Mouse (Mus musculus): ENCODE data around the gene Gm49394. TPM values are rescaled to one million over a fixed set of nuclear protein-coding genes. Genes with fewer than 3 reads are reported as not detected.
A peak's percentile ranks its signal among the peaks of the same experiment; 100 is the strongest.

Gene Gm49394
- total and polyA plus RNA-seq, 2 experiments, result not detected

DNA sequence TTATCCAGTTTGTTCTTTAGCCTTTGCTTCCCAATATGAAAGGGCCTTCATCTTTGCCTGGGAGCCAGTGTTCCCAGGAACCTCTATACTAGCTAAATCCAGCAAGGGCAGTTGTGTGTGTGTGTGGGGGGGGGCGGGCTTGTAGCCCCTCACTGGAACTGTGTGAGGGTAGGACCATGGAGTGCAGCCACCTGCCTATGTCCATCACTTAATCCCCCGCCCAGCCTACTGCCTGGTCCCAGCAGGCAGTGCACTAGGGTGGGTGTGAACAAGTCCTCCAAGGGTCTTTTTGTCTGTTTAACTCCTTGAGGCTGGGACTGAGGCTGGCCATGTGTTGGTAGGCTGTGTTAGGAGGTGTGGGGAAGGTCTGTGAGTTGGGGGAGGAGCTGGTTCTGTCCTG lies 56.7 kb downstream of the Gm49394 start:
- H3K4me1 ChIP-seq (ENCODE audit: control insufficient read depth, insufficient read depth, low read length), result no peaks in the 10 kb centered on the region
- H3K36me3 ChIP-seq (ENCODE audit: control insufficient read depth, insufficient read depth, low read length), result no peaks in the 10 kb centered on the region
- no peak overlapping the region for H3K27ac ChIP-seq (replicated peaks; ENCODE audit: insufficient read depth, low read depth, low read length)
- no peak for DNase-seq (ENCODE audit: extremely low read depth, low read depth, low spot score)
- no peaks in the 10 kb centered on the region for H3K79me2 ChIP-seq (ENCODE audit: control insufficient read depth, insufficient read depth, low read length)
- no peak overlapping the region for H3K9ac ChIP-seq (ENCODE audit: low read depth, low read length)
- H3K4me3 ChIP-seq (ENCODE audit: insufficient read depth, low read depth, low read length), result no peak overlapping the region
- H3K27me3 ChIP-seq (ENCODE audit: control insufficient read depth, insufficient read depth, low read length), result peaks cover 8% of the 10 kb centered on the region
- WGBS, result 78% methylated on average over 2 of the region's 2 CpGs
- TF ChIP-seq POLR2A (IDR thresholded peaks at IDR 0.05; ENCODE audit: extremely low read depth, insufficient read depth, low read length), result no peak
- TF ChIP-seq CTCF (IDR thresholded peaks at IDR 0.05; ENCODE audit: low read depth, low read length), result no peak

DNA sequence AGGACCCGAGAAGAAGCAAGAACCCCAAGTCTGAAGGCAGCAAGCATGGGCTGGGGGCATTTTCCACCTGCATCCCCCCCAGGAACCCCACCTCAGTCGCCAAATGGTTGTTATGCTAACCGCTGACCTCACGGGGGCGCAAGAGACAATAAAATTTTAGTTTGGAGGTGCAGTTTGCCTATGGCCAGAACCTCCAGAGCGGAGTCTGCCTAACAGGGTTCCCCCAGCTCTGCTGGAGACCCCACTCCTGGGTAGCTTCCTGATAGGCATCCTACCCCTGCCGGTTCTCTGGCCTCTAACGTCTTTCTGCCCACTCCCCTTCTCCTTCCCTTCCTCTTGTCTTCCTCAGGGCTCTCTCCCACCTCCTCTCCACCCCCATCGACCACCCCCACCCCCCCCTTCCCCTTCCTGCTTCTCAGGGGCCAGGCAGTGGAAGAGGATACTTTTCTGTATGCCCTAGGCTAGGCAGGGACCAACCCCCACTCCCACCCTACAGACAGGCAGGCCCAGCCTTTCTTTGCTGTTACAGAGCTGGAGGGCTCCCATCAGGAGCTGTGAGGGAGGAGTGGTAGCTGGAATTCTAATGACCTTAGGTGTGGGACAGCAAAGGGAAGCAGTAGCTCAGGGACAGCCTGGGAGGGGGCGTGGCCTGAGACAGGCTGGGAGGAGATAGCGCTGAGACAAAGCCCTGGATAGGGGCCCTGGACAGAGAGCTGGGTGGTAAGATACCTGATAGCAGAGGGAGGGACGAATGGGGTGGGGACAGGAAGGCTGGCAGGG lies 58.9 kb downstream of the Gm49394 start:
- peak; percentile 16 for DNase-seq (ENCODE audit: extremely low read depth, low read depth, low spot score)

DNA sequence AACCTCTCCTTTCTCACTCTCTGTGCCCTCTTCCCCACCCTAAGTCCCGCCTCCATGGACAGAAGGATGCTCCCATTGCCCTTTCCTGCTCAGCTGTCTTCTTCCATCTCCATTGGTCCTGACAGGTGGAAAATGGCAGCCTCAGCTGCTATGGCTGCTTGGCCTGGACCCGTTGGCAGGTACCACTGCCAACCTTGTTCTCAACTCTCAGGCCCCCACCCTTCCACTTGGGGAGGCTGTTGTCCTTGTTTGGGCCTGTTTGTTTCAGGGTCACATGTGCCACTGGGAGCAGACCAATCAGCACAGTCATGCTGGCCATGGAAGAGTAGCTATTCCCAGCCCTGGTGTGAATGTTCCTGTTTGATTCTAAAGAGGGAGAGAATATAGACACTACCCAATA lies 68.8 kb downstream of the Gm49394 start:
- Histone ChIP-seq H3K4me3 (ENCODE audit: insufficient read depth, low read depth, low read length) (no peak overlapping the region), H3K79me2 (ENCODE audit: control insufficient read depth, insufficient read depth, low read length) (no peaks in the 10 kb centered on the region), H3K9ac (ENCODE audit: low read depth, low read length) (no peak overlapping the region), H3K36me3 (ENCODE audit: control insufficient read depth, insufficient read depth, low read length) (no peaks in the 10 kb centered on the region), H3K27ac (replicated peaks; ENCODE audit: insufficient read depth, low read depth, low read length) (no peak overlapping the region), H3K4me1 (ENCODE audit: control insufficient read depth, insufficient read depth, low read length) (no peaks in the 10 kb centered on the region), H3K27me3 (ENCODE audit: control insufficient read depth, insufficient read depth, low read length) (no peaks in the 10 kb centered on the region; the same call in 1 of the 2 replicates)
- DNase-seq (ENCODE audit: extremely low read depth, low read depth, low spot score), result no peak
- WGBS, result 93% methylated on average over 2 of the region's 2 CpGs
- TF ChIP-seq CTCF (IDR thresholded peaks at IDR 0.05; ENCODE audit: low read depth, low read length) (no peak), POLR2A (IDR thresholded peaks at IDR 0.05; ENCODE audit: extremely low read depth, insufficient read depth, low read length) (no peak)

More for the DNA sequence above, 58.9 kb downstream of the Gm49394 start:
- Histone ChIP-seq H3K36me3 (ENCODE audit: control insufficient read depth, insufficient read depth, low read length) (no peaks in the 10 kb centered on the region), H3K4me1 (ENCODE audit: control insufficient read depth, insufficient read depth, low read length) (no peaks in the 10 kb centered on the region), H3K9ac (ENCODE audit: low read depth, low read length) (no peak overlapping the region), H3K27me3 (ENCODE audit: control insufficient read depth, insufficient read depth, low read length) (peaks cover 7% of the 10 kb centered on the region), H3K79me2 (ENCODE audit: control insufficient read depth, insufficient read depth, low read length) (no peaks in the 10 kb centered on the region), H3K27ac (replicated peaks; ENCODE audit: insufficient read depth, low read depth, low read length) (no peak overlapping the region), H3K4me3 (ENCODE audit: insufficient read depth, low read depth, low read length) (no peak overlapping the region)
- WGBS, result 11% methylated on average over 12 of the region's 12 CpGs
- TF ChIP-seq POLR2A (IDR thresholded peaks at IDR 0.05; ENCODE audit: extremely low read depth, insufficient read depth, low read length), result no peak
- peak; percentile 74 for TF ChIP-seq CTCF (IDR thresholded peaks at IDR 0.05; ENCODE audit: low read depth, low read length)

Other genes starting within 250 kb of the Gm49394 start
- not detected in 2 replicates for gene Syt8, start 235.1 kb downstream of the Gm49394 start, total RNA-seq (2014; rRNA removed)
- not detected in 2 replicates for gene Syt8, start 235.1 kb downstream of the Gm49394 start, polyA plus RNA-seq (2012; rRNA removed)
- gene Tnni2, start 228.1 kb downstream of the Gm49394 start, total RNA-seq (2014; rRNA removed), result 10.1 TPM in 1 of 2 replicates, not detected in the other
- gene Tnni2, start 228.1 kb downstream of the Gm49394 start, polyA plus RNA-seq (2012; rRNA removed), result not detected in 2 replicates
- gene Lsp1, start 209.1 kb downstream of the Gm49394 start, total RNA-seq (2014; rRNA removed), result 1.4 and 1.8 TPM in 2 replicates
- gene Lsp1, start 209.1 kb downstream of the Gm49394 start, polyA plus RNA-seq (2012; rRNA removed), result 3.1 and 6.0 TPM in 2 replicates
- 6.4 TPM in 1 of 2 replicates, not detected in the other for gene Tnnt3, start 171.1 kb downstream of the Gm49394 start, total RNA-seq (2014; rRNA removed)
- gene Tnnt3, start 171.1 kb downstream of the Gm49394 start, polyA plus RNA-seq (2012; rRNA removed), result not detected in 2 replicates
- 45.0 and 54.8 TPM in 2 replicates for gene Mrpl23, start 137.3 kb downstream of the Gm49394 start, total RNA-seq (2014; rRNA removed)
- gene Mrpl23, start 137.3 kb downstream of the Gm49394 start, polyA plus RNA-seq (2012; rRNA removed), result 7.6 and 9.0 TPM in 2 replicates
- 0.20 and 0.37 TPM in 2 replicates for gene Igf2, start 3.1 kb downstream of the Gm49394 start, total RNA-seq (2014; rRNA removed)
- gene Igf2, start 3.1 kb downstream of the Gm49394 start, polyA plus RNA-seq (2012; rRNA removed), result 1.2 and 1.3 TPM in 2 replicates
- not detected in 2 replicates for gene Ins2, start 73.4 kb upstream of the Gm49394 start, total RNA-seq (2014; rRNA removed)
- gene Ins2, start 73.4 kb upstream of the Gm49394 start, polyA plus RNA-seq (2012; rRNA removed), result not detected in 2 replicates